Mouse (Mus musculus) right cerebral cortex, postnatal 4 days (tissue): ENCODE measurements around the gene Sgce.

Source experiments
- DNase-seq: peaks from one replicate; pipeline ENCODE4 v3.0.0-alpha.2; 2022

Sgce gene

DNA sequence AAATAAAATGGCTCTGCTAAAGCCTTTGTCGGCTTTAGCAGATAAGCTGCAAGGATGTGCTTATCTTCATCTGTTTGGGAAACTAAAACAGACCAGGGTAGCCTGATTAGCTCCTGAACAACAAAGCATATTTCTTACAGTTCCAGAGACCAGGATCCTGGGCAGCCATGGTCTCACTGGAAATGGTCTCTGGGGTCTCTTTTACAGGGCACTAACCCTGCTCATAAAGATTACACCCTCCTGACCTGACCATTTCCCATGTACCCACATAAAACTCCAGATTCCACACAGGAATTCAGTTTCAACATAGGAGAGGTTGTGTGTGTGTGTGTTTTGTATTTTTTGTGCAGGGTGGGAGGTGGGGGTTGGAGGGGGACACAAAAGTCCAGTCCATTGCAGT, 112.2 kb downstream of the Sgce start:
- no peak for DNase-seq

DNA sequence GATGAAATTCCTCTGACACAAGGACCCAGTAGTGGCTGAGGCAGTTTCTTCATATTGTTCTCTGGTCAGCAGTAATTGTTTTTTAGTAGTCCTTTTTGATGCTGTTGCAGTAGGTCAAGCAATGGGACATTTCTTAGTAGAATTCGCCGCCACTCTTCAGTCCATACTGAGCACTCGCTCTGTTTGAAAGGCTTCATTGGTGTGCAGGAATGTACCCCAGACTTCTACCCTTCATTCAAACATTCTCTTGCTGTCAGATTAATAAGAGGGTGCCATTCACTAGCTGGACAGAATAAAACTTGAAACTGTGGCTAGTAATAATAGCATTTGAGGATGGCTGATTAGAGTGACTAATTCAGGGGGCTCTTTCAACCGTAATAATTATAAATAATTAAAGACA, 113.8 kb downstream of the Sgce start:
- DNase-seq = no peak

DNA sequence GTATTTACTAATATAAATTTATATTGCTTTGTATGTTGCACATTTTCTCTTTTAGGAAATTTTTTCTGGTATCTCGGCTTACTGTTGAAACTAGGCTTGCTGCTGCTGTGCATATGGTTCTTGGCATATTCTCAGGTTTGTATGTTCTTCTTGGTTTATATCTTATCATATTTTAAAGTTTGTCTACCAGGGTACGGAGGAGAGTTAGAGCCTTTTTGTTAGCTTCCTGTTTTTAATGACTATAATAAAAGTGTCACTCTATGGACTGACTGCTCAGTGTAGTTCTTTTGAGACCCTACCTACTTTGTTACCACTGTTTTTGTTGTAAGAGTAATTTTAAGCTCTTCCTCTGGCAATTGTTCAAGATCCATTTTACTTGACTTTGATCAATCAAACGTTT, 115.5 kb downstream of the Sgce start:
- DNase-seq = no peak
